Mouse (Mus musculus) spleen, postnatal 14 days (tissue): Measurements from ENCODE around the gene Pdss2.
"Not testable (repeated sequence)": the region's sequence is repeated elsewhere in the genome, so short reads cannot be mapped to it uniquely, and the experiment has no call there.

ENCODE experiments used
- DNase-seq, 2 experiments: peaks; one replicate each; pipeline ENCODE4 v3.0.0; 2021 to 2022; ENCODE audit warnings: low spot score in 2 of 2

Pdss2 gene

GRCm38 (mm10) chr10:43242215-43242614 lies 20.9 kb downstream of the Pdss2 start:
- no peak for DNase-seq

- DNase-seq: no peak
These were observed 23.0 kb downstream of the Pdss2 start for GRCm38 (mm10) chr10:43244262-43244806.

- no peak for DNase-seq
These were observed 24.3 kb downstream of the Pdss2 start for GRCm38 (mm10) chr10:43245461-43246200.

GRCm38 (mm10) chr10:43247994-43248393 lies 26.7 kb downstream of the Pdss2 start:
- DNase-seq: no peak

GRCm38 (mm10) chr10:43252324-43252723 lies 31.0 kb downstream of the Pdss2 start:
- no peak for DNase-seq

GRCm38 (mm10) chr10:43256965-43257364 lies 35.7 kb downstream of the Pdss2 start:
- DNase-seq: not testable (repeated sequence)

- DNase-seq: not testable (repeated sequence)
These were observed 36.2 kb downstream of the Pdss2 start for GRCm38 (mm10) chr10:43257500-43257899.

GRCm38 (mm10) chr10:43271318-43271717 lies 50.0 kb downstream of the Pdss2 start:
- no peak for DNase-seq

GRCm38 (mm10) chr10:43272381-43272780 lies 51.1 kb downstream of the Pdss2 start:
- no peak for DNase-seq

- no peak for DNase-seq
These were observed 51.8 kb downstream of the Pdss2 start for GRCm38 (mm10) chr10:43273057-43273456.

GRCm38 (mm10) chr10:43275446-43275845 lies 54.2 kb downstream of the Pdss2 start:
- no peak for DNase-seq

GRCm38 (mm10) chr10:43276116-43276659 lies 54.9 kb downstream of the Pdss2 start:
- DNase-seq: no peak

GRCm38 (mm10) chr10:43277266-43278145 lies 56.2 kb downstream of the Pdss2 start:
- DNase-seq: no peak

GRCm38 (mm10) chr10:43279637-43280288 lies 58.5 kb downstream of the Pdss2 start:
- DNase-seq: no peak

GRCm38 (mm10) chr10:43285541-43285940 lies 64.3 kb downstream of the Pdss2 start:
- no peak for DNase-seq

GRCm38 (mm10) chr10:43290638-43291230 lies 69.4 kb downstream of the Pdss2 start:
- DNase-seq: no peak

- no peak for DNase-seq
These were observed 70.0 kb downstream of the Pdss2 start for GRCm38 (mm10) chr10:43291333-43291736.

- DNase-seq: no peak
These were observed 71.2 kb downstream of the Pdss2 start for GRCm38 (mm10) chr10:43292454-43292853.

GRCm38 (mm10) chr10:43294331-43294730 lies 73.0 kb downstream of the Pdss2 start:
- DNase-seq: no peak

- no peak for DNase-seq
These were observed 87.0 kb downstream of the Pdss2 start for GRCm38 (mm10) chr10:43308105-43308810.
